Mouse (Mus musculus) cortical plate, adult 2 months (tissue): ENCODE data around the gene Rhoj.

Experiments used
- CTCF ChIP-seq: fragments of 200-500 bp; IDR thresholded peaks from 2 replicates; pipeline ENCODE4 v1.5.1; 2011; ENCODE audit warnings: mild to moderate bottlenecking, control low read depth, low read length; ENCODE audit not compliant: insufficient read depth; ENCODE audit errors: extremely low read depth
- POLR2A ChIP-seq: fragments of 200-500 bp; IDR thresholded peaks from 2 replicates; pipeline ENCODE4 v1.6.1; 2011; ENCODE audit warnings: mild to moderate bottlenecking, low read length, control low read depth; ENCODE audit not compliant: insufficient read depth; ENCODE audit errors: extremely low read depth

- TF ChIP-seq CTCF (no peak), POLR2A (no peak)
Measured at GRCm38 (mm10) chr12:75365621-75366124, 57.6 kb downstream of the Rhoj start.
